28 mouse cellular contexts compared by ENCODE assay signal in the genomic region with DNA sequence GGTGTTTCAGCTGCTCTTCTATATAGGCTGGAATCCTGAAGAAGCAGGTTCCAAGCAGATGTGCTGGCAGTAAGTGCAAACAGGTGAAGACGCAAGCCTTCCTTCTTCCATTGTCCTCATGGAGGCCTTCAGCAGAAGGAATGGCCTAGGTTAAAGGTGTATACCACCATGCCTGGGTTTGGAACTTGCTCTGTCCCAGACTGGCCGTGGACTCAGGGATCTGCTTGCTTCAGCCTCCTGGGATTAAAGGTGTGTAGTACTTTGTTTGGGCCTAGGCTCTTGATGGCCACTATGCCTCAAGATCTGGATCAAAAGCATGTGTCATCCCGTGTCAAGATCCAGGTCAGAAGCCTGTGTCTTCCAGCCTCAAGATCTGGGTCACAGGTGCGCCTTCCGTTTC.
"Had no signal": no experiment of that assay in that cellular context is flagged by ENCODE, and none has a peak within 500 bp of the region (broad histone marks: within the 10 kb centered on the region; RNA-seq: fewer than 3 reads in every experiment).

No protein-coding gene starts in this region.

- H3K9me3 ChIP-seq: embryonic facial prominence, embryonic 10.5 days; embryonic facial prominence, embryonic 12.5 days; embryonic facial prominence, embryonic 13.5 days; embryonic facial prominence, embryonic 15.5 days; forebrain, embryonic 10.5 days; forebrain, embryonic 12.5 days; forebrain, embryonic 13.5 days; forebrain, embryonic 15.5 days had no signal

- H3K27me3 ChIP-seq: embryonic facial prominence, embryonic 12.5 days; embryonic facial prominence, embryonic 13.5 days; embryonic facial prominence, embryonic 15.5 days; forebrain, embryonic 13.5 days; forebrain, embryonic 15.5 days had no signal

- H3K36me3 ChIP-seq: embryonic facial prominence, embryonic 10.5 days; embryonic facial prominence, embryonic 12.5 days; embryonic facial prominence, embryonic 13.5 days; embryonic facial prominence, embryonic 15.5 days; forebrain, embryonic 10.5 days; forebrain, embryonic 12.5 days; forebrain, embryonic 15.5 days had no signal

- H3K4me3 ChIP-seq: embryonic facial prominence, embryonic 10.5 days; embryonic facial prominence, embryonic 12.5 days; embryonic facial prominence, embryonic 13.5 days; embryonic facial prominence, embryonic 15.5 days; erythroblast, embryonic 14.5 days; forebrain, embryonic 10.5 days; forebrain, embryonic 12.5 days; forebrain, embryonic 13.5 days; forebrain, embryonic 15.5 days; gastrocnemius, adult 2 months; heart, adult 2 months had no signal

- ATAC-seq: forebrain, embryonic 13.5 days; forebrain, embryonic 14.5 days; forebrain, embryonic 15.5 days; forebrain, embryonic 16.5 days; forebrain, postnatal 0 days had no signal

- H3K4me2 ChIP-seq: embryonic facial prominence, embryonic 12.5 days; embryonic facial prominence, embryonic 13.5 days; embryonic facial prominence, embryonic 15.5 days; forebrain, embryonic 12.5 days; forebrain, embryonic 13.5 days; forebrain, embryonic 15.5 days had no signal

- DNase-seq: cerebellum, adult 2 months; cerebellum, adult 8-10 months; cerebellum, adult 9-10 months; cerebellum, adult 9-11 months; cerebellum, postnatal 10 days; cerebellum, postnatal 14 days; cerebellum, postnatal 25 days; cerebellum, postnatal 36 days; embryo, embryonic 11 days; forebrain, postnatal 0 days; gastrocnemius, adult 2 months; gastrocnemius, postnatal 10 days; gastrocnemius, postnatal 14 days; gastrocnemius, postnatal 25 days; gastrocnemius, postnatal 36 days; heart, adult 18-20 months; heart, adult 2 months had no signal

- H3K27ac ChIP-seq: embryonic facial prominence, embryonic 10.5 days; embryonic facial prominence, embryonic 12.5 days; embryonic facial prominence, embryonic 13.5 days; embryonic facial prominence, embryonic 15.5 days; forebrain, embryonic 10.5 days; forebrain, embryonic 12.5 days; forebrain, embryonic 13.5 days; forebrain, embryonic 15.5 days; gastrocnemius, adult 2 months; heart, adult 2 months had no signal

- H3K9ac ChIP-seq: embryonic facial prominence, embryonic 12.5 days; embryonic facial prominence, embryonic 13.5 days; embryonic facial prominence, embryonic 15.5 days; forebrain, embryonic 12.5 days; forebrain, embryonic 13.5 days; forebrain, embryonic 15.5 days; forebrain, postnatal 0 days had no signal
